Mouse (Mus musculus) spleen, postnatal 36 days (tissue): ENCODE measurements around the gene Tnpo1.

Source experiments
- DNase-seq, 2 experiments: peaks; one replicate each; pipeline ENCODE4 v3.0.0; 2022; ENCODE audit warnings: low spot score in 2 of 2, mixed read lengths in 1 of 2

The Tnpo1 gene

DNA sequence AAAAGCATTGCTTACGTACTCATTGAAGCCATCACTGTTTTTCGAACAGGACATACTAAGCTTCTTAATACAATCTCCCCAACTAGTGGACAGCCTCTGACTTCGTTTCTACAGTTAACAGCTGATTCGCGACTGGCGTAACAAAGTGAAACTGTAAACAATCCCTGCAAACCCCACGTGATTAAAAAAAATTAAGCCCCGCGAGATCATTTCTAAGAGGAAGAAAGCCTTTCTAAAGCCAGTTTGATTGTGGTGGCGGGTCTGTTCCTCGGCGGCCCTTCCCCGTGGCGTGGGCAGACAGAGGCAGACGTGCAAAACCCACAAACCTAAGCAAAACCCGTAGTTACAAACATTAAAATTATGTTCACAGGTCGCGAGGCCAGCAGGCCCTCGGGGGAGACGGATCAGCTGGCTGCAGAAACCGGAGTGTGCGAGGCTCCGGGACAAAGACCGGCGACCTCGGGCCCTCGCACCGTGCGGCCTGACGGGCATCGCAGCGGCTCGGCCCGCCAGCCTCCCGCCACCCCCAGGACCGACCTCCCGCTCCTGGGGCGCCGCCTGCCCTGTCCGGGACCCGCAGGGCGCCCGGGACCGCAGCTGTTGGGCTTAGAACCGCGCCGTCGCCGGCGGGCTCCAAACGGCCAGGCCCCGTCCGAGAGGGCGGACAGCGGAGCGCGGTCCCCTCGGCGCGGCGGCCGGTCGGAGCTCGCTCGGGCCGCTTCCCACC lies 535 bp downstream of the Tnpo1 start:
- peak; percentile 76 to 83 for DNase-seq

- no peak for DNase-seq
Observed at GRCm38 (mm10) chr13:98924897-98925485, 1.2 kb downstream of the Tnpo1 start.

DNA sequence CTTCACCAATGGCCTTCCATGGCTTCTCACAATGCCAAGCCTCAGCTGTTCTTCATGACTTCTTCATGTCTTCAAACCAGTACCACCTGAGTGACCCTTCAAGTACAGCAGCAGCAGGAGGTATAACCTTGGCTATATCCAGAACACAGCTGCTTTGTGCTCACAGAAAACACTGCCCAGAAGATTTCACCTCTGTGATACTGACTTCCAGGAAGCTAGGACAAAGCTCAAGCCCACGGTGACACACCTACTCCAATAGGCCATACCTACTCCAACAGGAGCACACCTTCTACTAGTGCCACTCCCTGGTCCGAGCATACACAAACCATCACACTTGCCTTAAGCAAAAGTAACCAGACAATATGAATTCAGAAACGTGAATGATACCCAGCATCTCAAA lies 3.4 kb downstream of the Tnpo1 start:
- DNase-seq = no peak

GRCm38 (mm10) chr13:98921276-98921675 lies 4.9 kb downstream of the Tnpo1 start:
- DNase-seq = no peak

- DNase-seq = no peak
Observed at GRCm38 (mm10) chr13:98920300-98920699, 5.9 kb downstream of the Tnpo1 start.

DNA sequence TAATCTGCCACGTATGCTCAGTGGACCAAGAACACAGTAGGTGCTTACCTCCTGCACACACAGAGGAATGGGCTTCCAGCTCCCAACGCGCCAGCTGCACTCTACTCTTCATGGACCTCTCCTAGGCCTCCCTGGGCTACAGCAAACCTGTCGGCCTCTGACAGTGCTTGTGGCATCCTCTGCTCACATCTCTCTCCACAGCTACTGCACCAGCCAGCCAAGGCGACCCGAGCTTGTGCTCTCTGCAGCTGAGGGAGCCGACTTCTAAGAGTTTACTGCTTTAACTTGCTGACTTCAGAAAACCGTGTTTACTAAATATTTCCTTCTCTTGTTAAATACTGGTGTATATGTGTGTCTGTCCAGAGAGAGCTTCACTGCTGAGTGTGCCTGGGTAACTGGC lies 6.5 kb downstream of the Tnpo1 start:
- DNase-seq = no peak

GRCm38 (mm10) chr13:98917851-98918250 lies 8.3 kb downstream of the Tnpo1 start:
- DNase-seq = no peak

- DNase-seq = no peak
Observed at GRCm38 (mm10) chr13:98915591-98915990, 10.6 kb downstream of the Tnpo1 start.

- no peak for DNase-seq
Observed at GRCm38 (mm10) chr13:98914844-98915212, 11.4 kb downstream of the Tnpo1 start.

DNA sequence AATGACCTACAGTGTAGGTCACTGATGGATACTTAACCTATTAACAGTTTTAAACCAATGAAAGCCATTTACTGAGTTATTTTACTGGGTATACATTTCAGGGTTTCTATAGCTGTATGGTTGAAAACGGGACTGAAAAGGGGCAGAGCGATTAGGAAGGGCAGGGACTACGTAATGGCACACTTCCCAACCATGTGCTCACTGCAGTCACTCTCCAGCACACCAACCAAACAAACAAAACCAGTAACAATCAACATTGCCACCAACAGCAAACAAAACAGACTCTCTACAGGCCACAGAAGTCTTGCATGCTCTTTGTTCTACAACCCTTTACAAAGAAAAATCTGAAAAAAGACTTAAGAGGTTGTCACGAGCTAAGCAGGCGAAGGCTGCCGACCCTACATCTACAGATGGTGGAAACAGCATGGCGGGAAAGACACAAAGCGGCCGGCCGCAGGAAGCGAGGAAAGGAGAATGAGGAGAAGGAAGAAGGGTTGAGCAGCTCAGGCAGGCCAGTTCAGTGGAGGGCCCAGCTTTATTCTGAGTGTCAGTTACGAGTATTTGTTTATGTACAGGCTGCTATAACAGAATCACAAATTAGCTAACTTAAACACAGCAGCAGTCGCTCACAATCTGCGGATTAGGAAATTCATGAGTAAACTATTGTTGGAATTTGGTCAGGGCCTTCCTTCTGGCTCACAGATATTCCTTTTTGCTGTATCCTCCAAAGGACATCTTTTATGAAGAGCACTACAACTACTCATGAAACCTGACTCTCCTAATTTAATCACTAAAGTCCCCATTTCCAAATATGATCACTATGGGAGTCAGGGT lies 12.0 kb downstream of the Tnpo1 start:
- no peak for DNase-seq

GRCm38 (mm10) chr13:98913196-98913595 lies 13.0 kb downstream of the Tnpo1 start:
- no peak for DNase-seq

DNA sequence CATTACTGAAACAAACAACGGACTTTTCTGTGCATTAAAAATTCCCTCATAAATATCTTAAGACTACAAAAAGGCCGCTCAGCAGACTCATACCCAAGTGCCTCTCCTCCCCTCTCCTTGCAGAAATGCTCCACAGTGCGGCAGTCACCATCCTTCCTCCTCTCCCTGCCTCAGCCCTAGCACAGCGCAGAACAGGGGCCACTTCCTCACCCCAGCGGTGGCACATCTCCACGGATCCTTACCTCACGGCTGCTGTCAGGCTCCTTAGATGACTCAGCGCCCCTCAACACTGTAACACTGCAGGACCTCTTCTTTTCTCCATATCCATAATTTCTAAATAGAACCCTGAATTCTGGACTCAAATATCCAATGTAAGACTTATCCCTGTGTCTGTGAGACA lies 13.6 kb downstream of the Tnpo1 start:
- no peak for DNase-seq

DNA sequence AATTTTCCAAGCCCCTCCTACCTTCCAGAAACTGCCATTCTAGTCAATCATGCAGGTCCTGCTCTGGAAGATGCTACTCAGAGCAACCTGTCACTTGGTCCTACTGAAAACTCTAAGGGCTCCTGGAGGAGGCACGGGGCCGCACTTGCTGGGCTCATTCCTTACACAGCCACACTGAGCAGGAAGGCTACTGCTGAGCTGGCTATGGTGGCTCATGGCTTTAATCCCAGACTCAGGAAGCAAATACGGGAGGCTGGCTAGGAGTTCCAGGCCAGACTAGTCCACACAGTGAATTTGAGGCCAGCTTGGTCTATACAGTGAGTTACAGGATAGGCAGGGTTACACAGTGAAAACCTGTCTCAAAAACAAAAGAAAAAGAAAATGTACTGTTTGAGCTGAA lies 15.4 kb downstream of the Tnpo1 start:
- DNase-seq = no peak

GRCm38 (mm10) chr13:98904608-98905007 lies 21.6 kb downstream of the Tnpo1 start:
- no peak for DNase-seq

DNA sequence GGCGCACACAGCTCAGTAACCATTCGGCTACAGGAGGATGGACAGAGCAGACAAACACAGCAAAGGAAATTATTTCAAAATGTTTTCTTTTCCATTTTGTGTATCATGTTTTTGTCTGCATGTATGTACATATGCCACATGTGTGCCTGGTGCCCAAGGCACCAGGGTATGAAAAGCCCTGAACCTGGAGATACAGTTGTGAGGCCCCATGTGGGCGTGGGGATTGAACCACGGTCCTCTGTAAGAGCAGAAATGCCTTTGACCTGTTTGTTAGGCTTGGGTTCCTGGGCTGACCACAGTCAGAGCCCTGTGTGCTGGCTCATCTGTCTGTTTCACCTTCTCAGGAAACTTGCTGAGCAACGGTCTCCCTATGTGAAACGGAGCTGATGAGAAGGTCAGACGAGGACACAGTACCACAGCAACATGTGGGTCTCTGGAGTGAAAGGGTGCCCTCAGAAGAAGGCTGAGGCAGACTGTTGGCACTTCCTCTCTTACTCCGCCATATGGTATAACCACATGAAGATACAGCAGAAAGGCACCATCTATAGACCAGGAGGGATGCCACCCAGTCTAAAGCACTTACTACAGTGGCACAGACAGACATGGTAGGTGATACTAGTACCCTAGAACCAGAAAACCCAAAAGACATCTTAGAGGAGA lies 23.7 kb downstream of the Tnpo1 start:
- no peak for DNase-seq

GRCm38 (mm10) chr13:98899550-98899949 lies 26.6 kb downstream of the Tnpo1 start:
- no peak for DNase-seq

GRCm38 (mm10) chr13:98897577-98897976 lies 28.6 kb downstream of the Tnpo1 start:
- DNase-seq = no peak

- no peak for DNase-seq
Observed at GRCm38 (mm10) chr13:98896434-98897126, 29.6 kb downstream of the Tnpo1 start.

- no peak for DNase-seq
Observed at GRCm38 (mm10) chr13:98896013-98896412, 30.2 kb downstream of the Tnpo1 start.

- no peak for DNase-seq
Observed at GRCm38 (mm10) chr13:98894900-98895299, 31.3 kb downstream of the Tnpo1 start.

DNA sequence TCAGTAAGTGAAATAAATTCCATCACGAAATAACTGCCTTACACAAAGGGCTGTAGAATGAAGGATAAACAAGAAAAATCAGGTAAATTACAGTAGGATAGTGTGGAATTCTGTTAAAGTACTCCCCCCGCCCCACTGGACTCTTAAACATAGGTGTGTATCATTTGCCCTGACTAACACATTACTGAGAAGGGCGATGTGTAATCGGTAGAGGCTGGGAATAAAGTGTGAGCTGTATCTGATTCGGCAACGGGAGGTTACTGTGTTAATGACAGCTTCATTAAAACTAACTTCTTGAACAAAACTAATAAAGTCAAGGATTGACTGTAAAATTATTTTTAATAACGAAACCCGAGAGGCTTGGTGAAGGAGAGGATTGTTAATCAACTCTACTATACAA lies 34.7 kb downstream of the Tnpo1 start:
- no peak for DNase-seq

DNA sequence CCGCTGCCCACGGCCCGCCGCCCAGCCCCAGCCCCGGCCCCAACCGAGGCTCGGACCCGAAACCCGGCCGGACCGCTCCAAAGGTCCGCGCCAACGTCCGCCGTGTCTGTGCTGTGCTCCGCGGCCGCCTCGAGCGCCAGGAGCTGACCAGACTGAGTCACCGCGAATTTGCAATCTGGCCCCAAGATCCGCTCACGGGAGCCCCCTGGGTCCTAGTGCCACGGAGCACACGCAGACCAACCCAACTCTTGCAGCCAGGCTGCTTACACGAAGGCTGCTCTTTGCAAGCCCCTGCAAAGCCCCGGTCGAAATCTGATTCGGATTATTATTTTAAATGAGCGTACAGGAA lies 35.3 kb downstream of the Tnpo1 start:
- peak; percentile 80 for DNase-seq
